In the genomic region with DNA sequence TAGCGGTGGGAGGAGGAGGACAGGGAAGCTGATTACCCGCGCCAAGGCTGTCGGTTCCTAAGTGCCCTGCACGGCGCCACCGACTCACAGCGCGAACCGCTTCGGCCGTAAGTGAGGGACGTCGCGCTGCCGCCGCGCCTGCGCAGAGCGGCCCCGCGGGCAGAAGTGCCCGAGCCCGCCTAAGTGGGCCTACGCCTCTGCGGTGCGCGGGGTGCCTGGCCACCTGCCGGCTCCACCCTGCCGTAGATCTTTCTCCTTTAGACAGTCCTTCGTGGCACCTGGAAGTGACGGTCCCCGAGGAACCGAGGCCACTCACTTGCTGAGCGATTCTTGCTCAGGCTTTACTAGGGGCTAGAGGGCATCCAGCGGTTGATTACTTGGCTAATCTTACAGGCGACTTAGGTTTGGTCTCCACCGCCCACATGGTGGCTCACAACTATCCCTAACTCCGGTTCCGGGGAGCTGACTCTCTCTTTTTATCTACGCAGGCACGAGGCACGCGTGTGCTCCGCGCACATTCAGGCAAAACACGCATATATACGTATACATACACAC, we compare ENCODE assay signal across 8 mouse cellular contexts. TPM values are rescaled to one million over a fixed set of nuclear protein-coding genes. Genes with fewer than 3 reads are reported as not detected.
DNase-seq lines count a peak whose midpoint lies in the region; ATAC-seq and TF ChIP-seq lines count a peak whose summit lies in the region.

No protein-coding gene starts in this region.

- H3K4me3 ChIP-seq in bone marrow, adult 2 months (replicated peaks; ENCODE audit: control insufficient read depth, low read depth, low read length), result peak overlapping the region; percentile 91
- peak overlapping the region; percentile 80 for H3K4me3 ChIP-seq in embryonic facial prominence, embryonic 15.5 days (replicated peaks)
- H3K4me3 ChIP-seq in limb, embryonic 14.5 days (replicated peaks; ENCODE audit: low read length), result peak overlapping the region; percentile 87
- H3K4me3 ChIP-seq in midbrain, embryonic 16.5 days (ENCODE audit: low read depth, low read length), result peak overlapping the region; percentile 85
- peak overlapping the region; percentile 91 for H3K4me3 ChIP-seq in spleen, adult 2 months (ENCODE audit: extremely low read depth, insufficient read depth, insufficient read length)

- H3K9ac ChIP-seq in embryonic facial prominence, embryonic 15.5 days, result peak overlapping the region; percentile 73
- H3K9ac ChIP-seq in limb, embryonic 14.5 days (ENCODE audit: low read depth, low read length, severe bottlenecking), result peak overlapping the region; percentile 86
- peak overlapping the region; percentile 81 for H3K9ac ChIP-seq in midbrain, embryonic 16.5 days (ENCODE audit: low read depth, low read length)

- WGBS in bone marrow, adult 2 months, result under 1% methylated on average over 46 of the region's 48 CpGs
- WGBS in embryonic facial prominence, embryonic 15.5 days, result under 1% methylated on average over 48 of the region's 48 CpGs
- WGBS in limb, embryonic 14.5 days, result under 1% methylated on average over 30 of the region's 48 CpGs
- under 1% methylated on average over 47 of the region's 48 CpGs for WGBS in midbrain, embryonic 16.5 days
- WGBS in spleen, adult 2 months, result 1% methylated on average over 48 of the region's 48 CpGs

- H3K9me3 ChIP-seq in embryonic facial prominence, embryonic 15.5 days (replicated peaks), result no peaks in the 10 kb centered on the region
- no peaks in the 10 kb centered on the region for H3K9me3 ChIP-seq in limb, embryonic 14.5 days (ENCODE audit: control insufficient read depth, low read length)
- no peaks in the 10 kb centered on the region for H3K9me3 ChIP-seq in midbrain, embryonic 16.5 days (replicated peaks; ENCODE audit: control insufficient read depth, low read length, poor library complexity, severe bottlenecking)

- peak; percentile 93 for TF ChIP-seq POLR2A in bone marrow, adult 2 months (IDR thresholded peaks at IDR 0.05; ENCODE audit: borderline replicate concordance, control insufficient read depth, low read depth, low read length)
- peak; percentile 96 for TF ChIP-seq POLR2A in limb, embryonic 14.5 days (IDR thresholded peaks at IDR 0.05; ENCODE audit: borderline replicate concordance, extremely low read depth, insufficient read depth, insufficient read length)
- peak; percentile 59; the same call in 1 of the 2 replicates for TF ChIP-seq POLR2A in spleen, adult 2 months (IDR thresholded peaks at IDR 0.05; ENCODE audit: low read depth, low read length)

- peak overlapping the region; percentile 72 for H3K4me2 ChIP-seq in embryonic facial prominence, embryonic 15.5 days (replicated peaks)
- H3K4me2 ChIP-seq in limb, embryonic 14.5 days (replicated peaks; ENCODE audit: low read depth, low read length, severe bottlenecking), result peak overlapping the region; percentile 56
- H3K4me2 ChIP-seq in midbrain, embryonic 16.5 days (ENCODE audit: low read length), result peak overlapping the region; percentile 89

- peak overlapping the region; percentile 83 for H3K27ac ChIP-seq in bone marrow, adult 2 months (ENCODE audit: control insufficient read depth, insufficient read depth, low read depth, low read length, poor library complexity)
- H3K27ac ChIP-seq in embryonic facial prominence, embryonic 15.5 days (replicated peaks), result peak overlapping the region; percentile 94
- H3K27ac ChIP-seq in limb, embryonic 14.5 days (replicated peaks; ENCODE audit: low read depth, low read length), result peak overlapping the region; percentile 78
- peak overlapping the region; percentile 89 for H3K27ac ChIP-seq in midbrain, embryonic 16.5 days (ENCODE audit: low read length)
- H3K27ac ChIP-seq in spleen, adult 2 months (ENCODE audit: insufficient read depth, low read length), result peak overlapping the region; percentile 82

- ATAC-seq in embryonic facial prominence, embryonic 15.5 days (ENCODE audit: insufficient number of reproducible peaks, low FRiP score, low TSS enrichment, low read depth), result peak; percentile 91
- peak; percentile 94 for ATAC-seq in limb, embryonic 14.5 days (ENCODE audit: low FRiP score, low read depth)
- peak; percentile 98 for ATAC-seq in midbrain, embryonic 16.5 days

- TF ChIP-seq CTCF in bone marrow, adult 2 months (IDR thresholded peaks at IDR 0.05; ENCODE audit: control insufficient read depth, insufficient read depth, low read length), result no peak
- no peak for TF ChIP-seq CTCF in spleen, adult 2 months (IDR thresholded peaks at IDR 0.05; ENCODE audit: extremely low read depth, insufficient read depth, insufficient read length, insufficient replicate concordance)

- H3K27me3 ChIP-seq in embryonic facial prominence, embryonic 15.5 days, result no peaks in the 10 kb centered on the region
- no peaks in the 10 kb centered on the region for H3K27me3 ChIP-seq in limb, embryonic 14.5 days (ENCODE audit: control insufficient read depth, insufficient read depth, low read length)
- H3K27me3 ChIP-seq in midbrain, embryonic 16.5 days (ENCODE audit: control insufficient read depth, insufficient read depth, low read depth, low read length), result no peaks in the 10 kb centered on the region
- no peaks in the 10 kb centered on the region for H3K27me3 ChIP-seq in spleen, adult 2 months (ENCODE audit: control insufficient read depth, insufficient read depth, low read length)

- H3K36me3 ChIP-seq in embryonic facial prominence, embryonic 15.5 days, result peaks cover 8% of the 10 kb centered on the region
- H3K36me3 ChIP-seq in limb, embryonic 14.5 days (ENCODE audit: control insufficient read depth, insufficient read depth, low read length), result peaks cover 24% of the 10 kb centered on the region
- no peaks in the 10 kb centered on the region for H3K36me3 ChIP-seq in midbrain, embryonic 16.5 days (ENCODE audit: control insufficient read depth, insufficient read depth, low read length)
- no peaks in the 10 kb centered on the region; the same call in 1 of the 2 replicates for H3K36me3 ChIP-seq in spleen, adult 2 months (ENCODE audit: control insufficient read depth, insufficient read depth, low read length)

- peak; percentile 95 for DNase-seq in A20 (ENCODE audit: low read depth, low spot score)
- peak; percentile 91 for DNase-seq in heart, adult 9 months (ENCODE audit: low spot score in 2 of 2)
- peak; percentile 90 for DNase-seq in kidney, adult 9 months
- DNase-seq in limb, embryonic 14.5 days (ENCODE audit: low spot score), result peak; percentile 84
- peak; percentile 74 to 87 for DNase-seq in spleen, adult 2 months (ENCODE audit: low read depth in 1 of 2, low spot score in 2 of 2)

- H3K4me1 ChIP-seq in bone marrow, adult 2 months (ENCODE audit: control insufficient read depth, insufficient read depth, low read length), result peaks cover 2% of the 10 kb centered on the region; the same call in 1 of the 2 replicates
- peaks cover 15% of the 10 kb centered on the region for H3K4me1 ChIP-seq in embryonic facial prominence, embryonic 15.5 days
- peaks cover 13% of the 10 kb centered on the region for H3K4me1 ChIP-seq in limb, embryonic 14.5 days (ENCODE audit: control insufficient read depth, insufficient read depth, low read length)
- H3K4me1 ChIP-seq in midbrain, embryonic 16.5 days (ENCODE audit: control insufficient read depth, insufficient read depth, low read length), result peaks cover 16% of the 10 kb centered on the region
- no peaks in the 10 kb centered on the region for H3K4me1 ChIP-seq in spleen, adult 2 months (ENCODE audit: control insufficient read depth, insufficient read depth, insufficient read length)

RNA-seq across cellular contexts. Expression of gene Dpy30, which starts 7.4 kb away (rescaled TPM):
- polyA plus RNA-seq in bone marrow, adult 2 months (2011; ENCODE audit: insufficient read depth, insufficient read length, low replicate concordance, missing spikeins), result 78.1 and 83.6 TPM in 2 replicates
- 191 and 200 TPM in 2 replicates for polyA plus RNA-seq in embryonic facial prominence, embryonic 15.5 days (2015; fragmentation: Nextera tagmentation; extraction: Ambion mirVana)
- 99.4 and 130 TPM in 2 replicates for polyA plus RNA-seq in limb, embryonic 14.5 days (2012; rRNA removed)
- 184 and 204 TPM in 2 replicates for polyA plus RNA-seq in limb, embryonic 14.5 days (2014; fragmentation: Nextera tagmentation; extraction: Ambion mirVana)
- 204 and 220 TPM in 2 replicates for polyA plus RNA-seq in midbrain, embryonic 16.5 days (2015; fragmentation: Nextera tagmentation; extraction: Ambion mirVana)
- polyA plus RNA-seq in spleen, adult 2 months (2012; rRNA removed), result 14.1 and 14.5 TPM in 2 replicates

RNA-seq across cellular contexts. Expression of gene Memo1, which starts 21.1 kb away (rescaled TPM):
- 65.0 and 101 TPM in 2 replicates for polyA plus RNA-seq in bone marrow, adult 2 months (2011; ENCODE audit: insufficient read depth, insufficient read length, low replicate concordance, missing spikeins)
- 83.1 and 88.5 TPM in 2 replicates for polyA plus RNA-seq in embryonic facial prominence, embryonic 15.5 days (2015; fragmentation: Nextera tagmentation; extraction: Ambion mirVana)
- polyA plus RNA-seq in limb, embryonic 14.5 days (2012; rRNA removed), result 73.6 and 75.0 TPM in 2 replicates
- polyA plus RNA-seq in limb, embryonic 14.5 days (2014; fragmentation: Nextera tagmentation; extraction: Ambion mirVana), result 97.1 and 98.9 TPM in 2 replicates
- 50.6 and 51.6 TPM in 2 replicates for polyA plus RNA-seq in midbrain, embryonic 16.5 days (2015; fragmentation: Nextera tagmentation; extraction: Ambion mirVana)
- polyA plus RNA-seq in spleen, adult 2 months (2012; rRNA removed), result 30.7 and 35.4 TPM in 2 replicates

RNA-seq across cellular contexts. Expression of gene Spast, which starts 22.4 kb away (rescaled TPM):
- polyA plus RNA-seq in bone marrow, adult 2 months (2011; ENCODE audit: insufficient read depth, insufficient read length, low replicate concordance, missing spikeins), result 9.6 and 9.7 TPM in 2 replicates
- polyA plus RNA-seq in embryonic facial prominence, embryonic 15.5 days (2015; fragmentation: Nextera tagmentation; extraction: Ambion mirVana), result 17.0 and 17.1 TPM in 2 replicates
- 23.7 and 24.0 TPM in 2 replicates for polyA plus RNA-seq in limb, embryonic 14.5 days (2012; rRNA removed)
- polyA plus RNA-seq in limb, embryonic 14.5 days (2014; fragmentation: Nextera tagmentation; extraction: Ambion mirVana), result 28.3 and 32.4 TPM in 2 replicates
- polyA plus RNA-seq in midbrain, embryonic 16.5 days (2015; fragmentation: Nextera tagmentation; extraction: Ambion mirVana), result 22.0 and 26.7 TPM in 2 replicates
- 3.0 and 4.7 TPM in 2 replicates for polyA plus RNA-seq in spleen, adult 2 months (2012; rRNA removed)

Comparison
In these comparisons a context has a peak if more than half of its experiments do, and no peak if none do; other contexts are left out.
1. Peak in every context shown above with its lines: DNase-seq, ATAC-seq, H3K4me3 ChIP-seq and H3K27ac ChIP-seq.